Comparison of ENCODE assay signal across 11 mouse cellular contexts in the genomic region with DNA sequence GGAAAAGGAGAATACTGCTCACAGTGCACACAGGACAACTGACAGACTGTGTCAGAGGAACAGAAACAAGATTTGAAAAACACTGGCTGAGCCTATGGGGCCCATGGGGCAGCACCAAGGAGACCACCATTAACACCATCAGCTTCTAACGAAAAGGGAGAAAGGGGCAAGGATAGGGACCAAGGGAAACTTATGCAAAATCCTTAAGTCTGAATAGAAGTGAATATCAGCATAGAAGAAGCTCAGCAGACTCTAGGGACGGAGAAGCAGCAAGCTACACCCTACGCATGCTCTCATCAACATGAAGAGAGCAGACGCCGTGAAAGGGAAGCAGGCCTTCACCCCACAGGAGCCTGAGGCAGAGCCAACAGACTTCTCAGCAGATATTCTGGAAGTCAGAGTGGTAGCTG.
DNase-seq lines count a peak whose midpoint lies in the region; ATAC-seq lines count a peak whose summit lies in the region.
"Had no signal": no experiment of that assay in that cellular context is flagged by ENCODE, and none has a peak within 500 bp of the region (broad histone marks: within the 10 kb centered on the region; RNA-seq: fewer than 3 reads in every experiment).

No protein-coding gene starts in this region.

- H3K9me3 ChIP-seq in heart, embryonic 13.5 days = no peaks in the 10 kb centered on the region
- H3K9me3 ChIP-seq in heart, embryonic 10.5 days = no peaks in the 10 kb centered on the region
- H3K9me3 ChIP-seq in midbrain, embryonic 10.5 days (replicated peaks) = no peaks in the 10 kb centered on the region
- no peaks in the 10 kb centered on the region for H3K9me3 ChIP-seq in midbrain, embryonic 13.5 days
- H3K9me3 ChIP-seq in stomach, embryonic 14.5 days (ENCODE audit: control insufficient read depth, low read depth, low read length) = no peaks in the 10 kb centered on the region
- H3K9me3 ChIP-seq: hindbrain, embryonic 13.5 days; liver, embryonic 13.5 days had no signal

- no peak for ATAC-seq in heart, embryonic 13.5 days (ENCODE audit: extremely low read depth, insufficient number of reproducible peaks, low FRiP score, low TSS enrichment)
- no peak for ATAC-seq in midbrain, embryonic 13.5 days
- no peak for ATAC-seq in stomach, embryonic 14.5 days (ENCODE audit: insufficient number of reproducible peaks, insufficient read depth, low FRiP score, low read depth)

- H3K9ac ChIP-seq in heart, embryonic 13.5 days = no peak overlapping the region
- H3K9ac ChIP-seq in midbrain, embryonic 13.5 days (replicated peaks) = no peak overlapping the region
- no peak overlapping the region for H3K9ac ChIP-seq in stomach, embryonic 14.5 days (replicated peaks; ENCODE audit: low read depth, low read length)
- H3K9ac ChIP-seq: hindbrain, embryonic 13.5 days; liver, embryonic 13.5 days had no signal

- 87% methylated on average over 5 of the region's 5 CpGs for WGBS in heart, embryonic 13.5 days
- WGBS in heart, embryonic 10.5 days = 88% methylated on average over 5 of the region's 5 CpGs
- WGBS in midbrain, embryonic 10.5 days = 83% methylated on average over 5 of the region's 5 CpGs
- 82% methylated on average over 5 of the region's 5 CpGs for WGBS in midbrain, embryonic 13.5 days
- WGBS in stomach, embryonic 14.5 days = 79% methylated on average over 5 of the region's 5 CpGs

- H3K27me3 ChIP-seq in heart, embryonic 13.5 days (replicated peaks) = no peaks in the 10 kb centered on the region
- H3K27me3 ChIP-seq in heart, embryonic 10.5 days (ENCODE audit: insufficient read depth, poor library complexity, severe bottlenecking) = no peaks in the 10 kb centered on the region
- no peaks in the 10 kb centered on the region for H3K27me3 ChIP-seq in midbrain, embryonic 10.5 days (ENCODE audit: low read depth, poor library complexity, severe bottlenecking)
- no peaks in the 10 kb centered on the region for H3K27me3 ChIP-seq in midbrain, embryonic 13.5 days
- H3K27me3 ChIP-seq in stomach, embryonic 14.5 days (ENCODE audit: control insufficient read depth, insufficient read depth, low read length) = no peaks in the 10 kb centered on the region
- H3K27me3 ChIP-seq: hindbrain, embryonic 13.5 days; liver, embryonic 13.5 days had no signal

- no peak overlapping the region for H3K4me2 ChIP-seq in heart, embryonic 13.5 days
- no peak overlapping the region for H3K4me2 ChIP-seq in midbrain, embryonic 13.5 days (replicated peaks)
- no peak overlapping the region for H3K4me2 ChIP-seq in stomach, embryonic 14.5 days (replicated peaks; ENCODE audit: low read depth, low read length)
- H3K4me2 ChIP-seq: hindbrain, embryonic 13.5 days; liver, embryonic 13.5 days had no signal

- peaks cover 17% of the 10 kb centered on the region for H3K36me3 ChIP-seq in heart, embryonic 13.5 days
- peaks cover 8% of the 10 kb centered on the region; the same call in 1 of the 2 replicates for H3K36me3 ChIP-seq in heart, embryonic 10.5 days
- peaks cover 19% of the 10 kb centered on the region for H3K36me3 ChIP-seq in midbrain, embryonic 10.5 days
- H3K36me3 ChIP-seq in midbrain, embryonic 13.5 days = peaks cover 2% of the 10 kb centered on the region; the same call in 1 of the 2 replicates
- peaks cover 7% of the 10 kb centered on the region for H3K36me3 ChIP-seq in stomach, embryonic 14.5 days (ENCODE audit: control insufficient read depth, insufficient read depth, low read length)

- H3K4me3 ChIP-seq in heart, embryonic 13.5 days = no peak overlapping the region
- no peak overlapping the region for H3K4me3 ChIP-seq in heart, embryonic 10.5 days
- no peak overlapping the region for H3K4me3 ChIP-seq in midbrain, embryonic 10.5 days
- no peak overlapping the region for H3K4me3 ChIP-seq in midbrain, embryonic 13.5 days (replicated peaks)
- no peak overlapping the region for H3K4me3 ChIP-seq in stomach, embryonic 14.5 days (ENCODE audit: low read depth, low read length)
- H3K4me3 ChIP-seq: hindbrain, embryonic 13.5 days; liver, embryonic 13.5 days had no signal

- H3K27ac ChIP-seq in heart, embryonic 13.5 days (replicated peaks) = 0 out of 2 replicates have a peak overlapping the region, but pooled peaks have one; percentile 36
- no peak overlapping the region for H3K27ac ChIP-seq in heart, embryonic 10.5 days
- H3K27ac ChIP-seq in midbrain, embryonic 10.5 days (replicated peaks) = 0 out of 2 replicates have a peak overlapping the region, but pooled peaks have one; percentile 47
- H3K27ac ChIP-seq in midbrain, embryonic 13.5 days = no peak overlapping the region
- H3K27ac ChIP-seq in stomach, embryonic 14.5 days (ENCODE audit: low read length) = peak overlapping the region; percentile 69
- H3K27ac ChIP-seq: hindbrain, embryonic 13.5 days had no signal

- no peak for DNase-seq in heart, embryonic 10.5 days (ENCODE audit: low spot score)
- no peak for DNase-seq in midbrain, embryonic 10.5 days (ENCODE audit: low spot score)
- peak; percentile 88 to 91 for DNase-seq in cerebellum, postnatal 10 days
- no peak for DNase-seq in spleen, postnatal 4 days (ENCODE audit: low spot score in 2 of 2)
- DNase-seq in kidney, postnatal 4 days = no peak
- DNase-seq: B cell, adult 2 months; liver, embryonic 13.5 days had no signal

- H3K4me1 ChIP-seq in heart, embryonic 13.5 days = peaks cover 27% of the 10 kb centered on the region
- 0 out of 2 replicates have a peak, but pooled peaks cover 9% of the 10 kb centered on the region for H3K4me1 ChIP-seq in heart, embryonic 10.5 days
- H3K4me1 ChIP-seq in midbrain, embryonic 10.5 days = peaks cover 12% of the 10 kb centered on the region; the same call in 1 of the 2 replicates
- H3K4me1 ChIP-seq in midbrain, embryonic 13.5 days (replicated peaks) = peaks cover 14% of the 10 kb centered on the region
- peaks cover 7% of the 10 kb centered on the region; the same call in 1 of the 2 replicates for H3K4me1 ChIP-seq in stomach, embryonic 14.5 days (ENCODE audit: control insufficient read depth, insufficient read depth, low read length)

Comparison
In these comparisons a context has a peak if more than half of its experiments do, and no peak if none do; other contexts are left out.
1. H3K27ac ChIP-seq: peak in heart, embryonic 13.5 days (single experiment), midbrain, embryonic 10.5 days (single experiment) and stomach, embryonic 14.5 days (single experiment); none in heart, embryonic 10.5 days (single experiment) and midbrain, embryonic 13.5 days (single experiment).
2. DNase-seq: peak in cerebellum, postnatal 10 days (2 of 2); none in heart, embryonic 10.5 days (single experiment), midbrain, embryonic 10.5 days (single experiment), spleen, postnatal 4 days (0 of 2) and kidney, postnatal 4 days (0 of 2).